Mouse (Mus musculus): ENCODE data around the gene Ppt2. TPM values are rescaled to one million over a fixed set of nuclear protein-coding genes. Genes with fewer than 3 reads are reported as not detected.

Gene Ppt2
- total and polyA plus RNA-seq, 2 experiments from 2014 or later, result 20.2 to 27.2 TPM

DNA sequence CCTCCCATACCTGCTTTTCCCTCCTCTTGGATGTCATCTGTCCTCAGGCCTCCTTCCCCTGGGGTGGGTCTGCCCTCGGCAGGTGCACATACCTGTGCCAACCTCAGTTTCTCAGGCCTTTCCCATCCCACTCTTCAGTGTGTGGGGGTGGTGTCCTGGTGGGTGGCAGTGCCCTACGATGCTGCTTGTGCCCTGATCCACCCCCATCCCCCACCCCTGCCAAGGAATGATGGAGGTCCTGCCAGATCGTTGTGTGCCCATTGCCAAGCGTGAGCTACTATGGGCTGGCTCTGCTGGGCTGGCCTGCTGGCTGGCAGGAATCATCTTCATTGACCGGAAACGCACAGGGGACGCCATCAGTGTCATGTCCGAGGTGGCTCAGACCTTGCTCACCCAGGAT, 17.3 kb downstream of the Ppt2 start:
- Histone ChIP-seq H3K9ac (no peak overlapping the region), H3K9me3 (ENCODE audit: low read length) (no peaks in the 10 kb centered on the region), H3K4me1 (ENCODE audit: insufficient read depth) (0 out of 2 replicates have a peak, but pooled peaks cover 5% of the 10 kb centered on the region), H3K4me3 (ENCODE audit: low read depth, low read length) (no peak overlapping the region), H3K27ac (ENCODE audit: low read depth, low read length) (no peak overlapping the region), H3K4me2 (ENCODE audit: low read depth) (no peak overlapping the region), H3K36me3 (ENCODE audit: insufficient read depth) (peaks cover 52% of the 10 kb centered on the region), H3K27me3 (ENCODE audit: insufficient read depth, low read length) (no peaks in the 10 kb centered on the region)
- ATAC-seq (no peak), DNase-seq (no peak)
- WGBS, result 91% methylated on average over 8 of the region's 8 CpGs
- TF ChIP-seq CTCF (IDR thresholded peaks at IDR 0.05; ENCODE audit: low read depth), result no peak

GRCm38 (mm10) chr17:34607997-34608396, 20.3 kb downstream of the Ppt2 start:
- Histone ChIP-seq H3K9ac (0 out of 2 replicates have a peak overlapping the region, but pooled peaks have one; percentile 18), H3K27me3 (ENCODE audit: insufficient read depth, low read length) (no peaks in the 10 kb centered on the region), H3K36me3 (ENCODE audit: insufficient read depth) (peaks cover 29% of the 10 kb centered on the region), H3K27ac (ENCODE audit: low read depth, low read length) (no peak overlapping the region), H3K9me3 (ENCODE audit: low read length) (no peaks in the 10 kb centered on the region), H3K4me1 (ENCODE audit: insufficient read depth) (peaks cover 13% of the 10 kb centered on the region), H3K4me3 (ENCODE audit: low read depth, low read length) (no peak overlapping the region), H3K4me2 (ENCODE audit: low read depth) (no peak overlapping the region)
- DNase-seq (no peak), ATAC-seq (no peak)
- 75% methylated on average over 7 of the region's 7 CpGs for WGBS
- no peak for TF ChIP-seq CTCF (IDR thresholded peaks at IDR 0.05; ENCODE audit: low read depth)

- DNase-seq (no peak), ATAC-seq (no peak)
- H3K4me1 ChIP-seq (ENCODE audit: insufficient read depth), result peaks cover 18% of the 10 kb centered on the region
- H3K9me3 ChIP-seq (ENCODE audit: low read length), result no peaks in the 10 kb centered on the region
- peak overlapping the region; percentile 91 for H3K9ac ChIP-seq
- H3K4me3 ChIP-seq (ENCODE audit: low read depth, low read length), result peak overlapping the region; percentile 85
- H3K4me2 ChIP-seq (ENCODE audit: low read depth), result peak overlapping the region; percentile 97
- WGBS, result 17% methylated on average over 30 of the region's 32 CpGs
- no peak for TF ChIP-seq CTCF (IDR thresholded peaks at IDR 0.05; ENCODE audit: low read depth)
- H3K36me3 ChIP-seq (ENCODE audit: insufficient read depth), result peaks cover 13% of the 10 kb centered on the region
- H3K27me3 ChIP-seq (ENCODE audit: insufficient read depth, low read length), result no peaks in the 10 kb centered on the region
- peak overlapping the region; percentile 89 for H3K27ac ChIP-seq (ENCODE audit: low read depth, low read length)
These were observed 21.9 kb downstream of the Ppt2 start for GRCm38 (mm10) chr17:34606186-34607039.

DNA sequence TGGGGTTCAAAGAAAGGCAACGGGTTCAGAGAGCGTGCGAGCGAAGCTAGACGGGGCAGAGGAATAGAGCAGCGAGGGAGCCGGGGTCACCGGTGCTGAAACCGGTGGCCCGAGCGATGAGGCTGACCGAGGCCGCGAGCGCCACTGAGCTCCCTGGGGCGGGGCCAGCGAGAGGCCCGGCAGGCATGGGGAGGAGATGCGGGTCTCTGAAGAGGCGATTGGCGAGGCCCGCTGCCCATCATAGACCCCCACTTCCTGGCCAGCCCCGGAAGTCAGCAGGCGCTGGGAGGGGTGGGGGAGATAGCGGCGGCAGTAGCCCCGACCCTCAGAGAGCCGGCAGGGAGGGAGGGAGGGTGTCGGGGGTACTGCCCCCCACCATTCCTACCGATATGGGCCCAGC, 22.7 kb downstream of the Ppt2 start:
- DNase-seq, result peak; percentile 96
- H3K4me1 ChIP-seq (ENCODE audit: insufficient read depth), result peaks cover 18% of the 10 kb centered on the region
- no peaks in the 10 kb centered on the region for H3K27me3 ChIP-seq (ENCODE audit: insufficient read depth, low read length)
- H3K9me3 ChIP-seq (ENCODE audit: low read length), result no peaks in the 10 kb centered on the region
- no peak for TF ChIP-seq CTCF (IDR thresholded peaks at IDR 0.05; ENCODE audit: low read depth)
- H3K4me2 ChIP-seq (ENCODE audit: low read depth), result peak overlapping the region; percentile 97
- peaks cover 9% of the 10 kb centered on the region; the same call in 1 of the 2 replicates for H3K36me3 ChIP-seq (ENCODE audit: insufficient read depth)
- H3K4me3 ChIP-seq (ENCODE audit: low read depth, low read length), result peak overlapping the region; percentile 85
- WGBS, result 2% methylated on average over 29 of the region's 30 CpGs
- peak overlapping the region; percentile 89 for H3K27ac ChIP-seq (ENCODE audit: low read depth, low read length)
- H3K9ac ChIP-seq, result peak overlapping the region; percentile 91
- ATAC-seq, result peak; percentile 46

DNA sequence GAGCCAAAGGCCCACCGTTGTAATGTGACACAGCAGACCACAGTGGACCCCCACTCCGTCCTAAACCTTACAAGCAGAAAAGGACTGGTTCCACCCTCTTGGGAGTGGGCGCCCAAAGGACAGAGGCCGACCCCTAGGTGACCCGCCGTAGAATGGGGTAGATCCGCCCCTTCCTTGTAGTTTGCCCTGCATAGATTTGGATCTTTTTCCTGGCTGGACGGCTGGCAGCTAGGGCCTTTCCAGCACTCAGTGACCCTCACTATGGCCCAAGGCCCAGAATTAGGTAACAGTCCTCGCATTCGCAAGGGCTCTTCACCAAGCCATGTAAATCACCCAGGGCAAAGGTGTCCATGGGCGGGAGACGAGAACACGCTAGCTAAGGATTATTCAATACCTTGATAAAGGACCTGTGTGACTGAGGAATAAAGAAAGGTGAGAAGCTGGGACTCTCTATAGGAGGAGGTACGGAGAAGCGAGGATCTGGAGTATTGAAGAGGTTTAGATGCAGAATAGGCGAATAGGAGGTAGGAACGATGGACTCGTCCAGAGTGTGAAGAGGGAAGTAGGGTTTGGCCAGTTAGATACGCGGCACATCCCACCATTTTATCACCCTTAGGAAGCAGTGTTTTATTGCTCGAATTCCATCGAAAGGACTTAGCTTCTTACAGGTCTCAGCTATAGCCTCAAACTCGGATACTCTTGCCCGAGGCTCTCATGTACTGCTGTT, 23.6 kb downstream of the Ppt2 start:
- TF ChIP-seq CTCF (IDR thresholded peaks at IDR 0.05; ENCODE audit: low read depth), result no peak
- no peaks in the 10 kb centered on the region for H3K9me3 ChIP-seq (ENCODE audit: low read length)
- peaks cover 11% of the 10 kb centered on the region for H3K36me3 ChIP-seq (ENCODE audit: insufficient read depth)
- DNase-seq (peak; percentile 32), ATAC-seq (no peak)
- 16% methylated on average over 24 of the region's 24 CpGs for WGBS
- H3K27me3 ChIP-seq (ENCODE audit: insufficient read depth, low read length), result no peaks in the 10 kb centered on the region
- peaks cover 18% of the 10 kb centered on the region for H3K4me1 ChIP-seq (ENCODE audit: insufficient read depth)
- H3K27ac ChIP-seq (ENCODE audit: low read depth, low read length), result peak overlapping the region; percentile 89
- peak overlapping the region; percentile 97 for H3K4me2 ChIP-seq (ENCODE audit: low read depth)
- peak overlapping the region; percentile 85 for H3K4me3 ChIP-seq (ENCODE audit: low read depth, low read length)
- peak overlapping the region; percentile 91 for H3K9ac ChIP-seq

DNA sequence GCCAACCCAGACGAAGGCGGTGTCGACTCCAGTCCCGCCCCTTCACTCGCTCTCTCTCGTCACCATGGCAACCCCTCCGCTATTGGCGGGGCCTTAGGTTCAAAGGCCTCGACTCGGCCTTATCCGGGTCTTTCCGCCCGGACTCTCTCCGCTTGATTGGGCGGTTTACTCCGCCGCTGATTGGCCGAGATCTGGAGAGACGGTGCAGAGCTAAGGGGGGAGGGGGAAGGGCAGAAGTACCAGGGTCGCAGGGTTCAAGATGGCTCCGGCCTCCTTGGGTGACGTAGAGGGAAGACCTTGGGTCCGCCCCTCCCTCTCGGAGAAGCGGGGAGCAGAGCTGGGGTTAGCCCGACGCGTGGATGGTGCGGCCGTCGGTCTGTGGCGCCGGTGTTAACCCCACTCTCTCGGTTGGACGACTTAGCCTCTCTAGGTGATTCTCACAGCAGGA, 24.2 kb downstream of the Ppt2 start, which contains the start of gene Agpat1:
Gene Agpat1 (plus strand): TSS at position 202 of the 448 bp plus-strand sequence.
- no peaks in the 10 kb centered on the region for H3K9me3 ChIP-seq (ENCODE audit: low read length)
- no peak for TF ChIP-seq CTCF (IDR thresholded peaks at IDR 0.05; ENCODE audit: low read depth)
- no peaks in the 10 kb centered on the region for H3K27me3 ChIP-seq (ENCODE audit: insufficient read depth, low read length)
- under 1% methylated on average over 35 of the region's 35 CpGs for WGBS
- peak within 1 kb of the TSS; percentile 97 for H3K4me2 ChIP-seq (ENCODE audit: low read depth)
- peaks cover 11% of the 10 kb centered on the region for H3K36me3 ChIP-seq (ENCODE audit: insufficient read depth)
- H3K9ac ChIP-seq, result peak within 1 kb of the TSS; percentile 91
- ATAC-seq (peak; percentile 86), DNase-seq (peak; percentile 99)
- H3K27ac ChIP-seq (ENCODE audit: low read depth, low read length), result peak within 1 kb of the TSS; percentile 89
- peaks cover 18% of the 10 kb centered on the region for H3K4me1 ChIP-seq (ENCODE audit: insufficient read depth)
- H3K4me3 ChIP-seq (ENCODE audit: low read depth, low read length), result peak within 1 kb of the TSS; percentile 85
